Mouse (Mus musculus) brain, embryonic 14.5 days (tissue): Measurements from ENCODE around the gene Nr2f1. TPM values are rescaled to one million over a fixed set of nuclear protein-coding genes. Genes with fewer than 3 reads are reported as not detected.
A peak's percentile ranks its signal among the peaks of the same experiment; 100 is the strongest.

Experiments used
- DNase-seq: peaks from one replicate; pipeline ENCODE4 v3.0.0-alpha.2; 2011; ENCODE audit warnings: low read depth
- CTCF ChIP-seq: fragments of 200-500 bp; IDR thresholded peaks from 2 replicates; pipeline ENCODE4 v1.5.1; 2012; ENCODE audit warnings: inconsistent platforms, mild to moderate bottlenecking, moderate library complexity, borderline replicate concordance; ENCODE audit not compliant: insufficient read depth, insufficient read length; ENCODE audit errors: extremely low read depth
- POLR2A ChIP-seq: fragments of 200-500 bp; IDR thresholded peaks from 2 replicates; pipeline ENCODE4 v1.6.1; 2012; ENCODE audit warnings: mild to moderate bottlenecking, inconsistent platforms, borderline replicate concordance; ENCODE audit not compliant: poor library complexity, insufficient read depth, insufficient read length, severe bottlenecking; ENCODE audit errors: extremely low read depth
- polyA plus RNA-seq: library from polyadenylated mRNA; depleted of rRNA; stranded (reverse); fragments of >200 nt; gene quantifications from 2 replicates; pipeline ENCODE4 v1.2.3, GENCODE M21; 2012

Gene Nr2f1
- polyA plus RNA-seq, 1 experiment, result 465 TPM

- DNase-seq, result peak; percentile 86
- TF ChIP-seq CTCF (no peak), POLR2A (no peak)
Measured at GRCm38 (mm10) chr13:78207796-78208645, 8.5 kb upstream of the Nr2f1 start.

- no peak for TF ChIP-seq CTCF
- no peak for TF ChIP-seq POLR2A
- DNase-seq, result peak; percentile 75
Measured at GRCm38 (mm10) chr13:78206891-78207430, 7.4 kb upstream of the Nr2f1 start.

GRCm38 (mm10) chr13:78205426-78205825 lies 5.9 kb upstream of the Nr2f1 start:
- TF ChIP-seq POLR2A (no peak), CTCF (no peak)
- peak; percentile 48 for DNase-seq

- TF ChIP-seq CTCF (peak; percentile 46; the same call in 1 of the 2 replicates), POLR2A (no peak; the same call in 1 of the 2 replicates)
- DNase-seq, result peak; percentile 95
Measured at GRCm38 (mm10) chr13:78203348-78204061, 3.9 kb upstream of the Nr2f1 start.

GRCm38 (mm10) chr13:78202574-78203347 lies 3.2 kb upstream of the Nr2f1 start:
- peak; percentile 60 for DNase-seq
- 0 out of 2 replicates have a peak, but pooled peaks have one; percentile 10 for TF ChIP-seq POLR2A
- no peak for TF ChIP-seq CTCF

- no peak for TF ChIP-seq POLR2A
- no peak for TF ChIP-seq CTCF
- DNase-seq, result peak; percentile 61
Measured at GRCm38 (mm10) chr13:78201871-78202565, 2.5 kb upstream of the Nr2f1 start.

GRCm38 (mm10) chr13:78200991-78201870 lies 1.7 kb upstream of the Nr2f1 start:
- DNase-seq, result peak; percentile 99
- TF ChIP-seq POLR2A (no peak), CTCF (peak; percentile 92)

- TF ChIP-seq POLR2A (no peak), CTCF (no peak)
- DNase-seq, result peak; percentile 99
Measured at GRCm38 (mm10) chr13:78200407-78200806, 850 bp upstream of the Nr2f1 start.

GRCm38 (mm10) chr13:78198871-78199641 lies 501 bp downstream of the Nr2f1 start:
- peak; percentile 78 for DNase-seq
- TF ChIP-seq POLR2A (0 out of 2 replicates have a peak, but pooled peaks have one; percentile 6), CTCF (no peak)

- peak; percentile 61 for DNase-seq
- TF ChIP-seq POLR2A (no peak), CTCF (no peak)
Measured at GRCm38 (mm10) chr13:78198391-78198870, 1.1 kb downstream of the Nr2f1 start.

- TF ChIP-seq CTCF (no peak), POLR2A (no peak)
- peak; percentile 74 for DNase-seq
Measured at GRCm38 (mm10) chr13:78197819-78198390, 1.7 kb downstream of the Nr2f1 start.
